Mouse (Mus musculus): ENCODE results near the gene Car15. TPM values are rescaled to one million over a fixed set of nuclear protein-coding genes. Genes with fewer than 3 reads are reported as not detected.

Car15 gene
- 1.1 and 1.9 TPM in 2 replicates for polyA plus RNA-seq (2014; fragmentation: Nextera tagmentation; extraction: Ambion mirVana)

GRCm38 (mm10) chr16:17838051-17838450, at the start of gene Car15:
Car15 (minus strand) TSS chr16:17838364.
- H3K27me3 ChIP-seq (replicated peaks; ENCODE audit: control insufficient read depth, insufficient read depth, low read length) = peaks cover 46% of the 10 kb centered on the region
- H3K9ac ChIP-seq (ENCODE audit: low read depth, low read length) = no peak within 1 kb of the TSS
- no peak for ATAC-seq (replicated peaks; ENCODE audit: low FRiP score)
- H3K36me3 ChIP-seq (ENCODE audit: control insufficient read depth, insufficient read depth, low read length) = peaks cover 13% of the 10 kb centered on the region
- H3K27ac ChIP-seq (ENCODE audit: low read depth, low read length) = no peak within 1 kb of the TSS
- no peak for DNase-seq (ENCODE audit: low spot score)
- H3K4me2 ChIP-seq = no peak within 1 kb of the TSS
- H3K9me3 ChIP-seq (ENCODE audit: control insufficient read depth, low read length) = no peaks in the 10 kb centered on the region
- WGBS = 78% methylated on average over 6 of the region's 6 CpGs
- no peak within 1 kb of the TSS for H3K4me3 ChIP-seq (ENCODE audit: low read depth, low read length)
- peaks cover 2% of the 10 kb centered on the region; the same call in 1 of the 2 replicates for H3K4me1 ChIP-seq (replicated peaks; ENCODE audit: control insufficient read depth, insufficient read depth, low read length)

- Histone ChIP-seq H3K9ac (ENCODE audit: low read depth, low read length) (no peak overlapping the region), H3K36me3 (ENCODE audit: control insufficient read depth, insufficient read depth, low read length) (peaks cover 5% of the 10 kb centered on the region; the same call in 1 of the 2 replicates), H3K4me2 (no peak overlapping the region), H3K27ac (ENCODE audit: low read depth, low read length) (no peak overlapping the region), H3K4me1 (replicated peaks; ENCODE audit: control insufficient read depth, insufficient read depth, low read length) (0 out of 2 replicates have a peak, but pooled peaks cover 3% of the 10 kb centered on the region), H3K4me3 (ENCODE audit: low read depth, low read length) (no peak overlapping the region), H3K9me3 (ENCODE audit: control insufficient read depth, low read length) (no peaks in the 10 kb centered on the region), H3K27me3 (replicated peaks; ENCODE audit: control insufficient read depth, insufficient read depth, low read length) (no peaks in the 10 kb centered on the region)
- WGBS = 72% methylated on average over 6 of the region's 6 CpGs
- ATAC-seq (replicated peaks; ENCODE audit: low FRiP score) (no peak), DNase-seq (ENCODE audit: low spot score) (no peak)
These were observed 46.0 kb upstream of the Car15 start for GRCm38 (mm10) chr16:17884116-17884515.

- ATAC-seq (replicated peaks; ENCODE audit: low FRiP score) = no peak
These were observed 44.0 kb upstream of the Car15 start for GRCm38 (mm10) chr16:17882196-17882595.

GRCm38 (mm10) chr16:17879571-17879970, 41.4 kb upstream of the Car15 start:
- DNase-seq (ENCODE audit: low spot score) (no peak), ATAC-seq (replicated peaks; ENCODE audit: low FRiP score) (no peak)
- Histone ChIP-seq H3K9ac (ENCODE audit: low read depth, low read length) (no peak overlapping the region), H3K9me3 (ENCODE audit: control insufficient read depth, low read length) (no peaks in the 10 kb centered on the region), H3K4me2 (no peak overlapping the region), H3K27me3 (replicated peaks; ENCODE audit: control insufficient read depth, insufficient read depth, low read length) (no peaks in the 10 kb centered on the region), H3K4me3 (ENCODE audit: low read depth, low read length) (no peak overlapping the region), H3K27ac (ENCODE audit: low read depth, low read length) (no peak overlapping the region), H3K36me3 (ENCODE audit: control insufficient read depth, insufficient read depth, low read length) (peaks cover 5% of the 10 kb centered on the region; the same call in 1 of the 2 replicates), H3K4me1 (replicated peaks; ENCODE audit: control insufficient read depth, insufficient read depth, low read length) (0 out of 2 replicates have a peak, but pooled peaks cover 3% of the 10 kb centered on the region)
- 86% methylated on average over 4 of the region's 4 CpGs for WGBS

More at GRCm38 (mm10) chr16:17882196-17882595, 44.0 kb upstream of the Car15 start:
- no peak overlapping the region for H3K9ac ChIP-seq (ENCODE audit: low read depth, low read length)
- DNase-seq (ENCODE audit: low spot score) = no peak
- H3K27me3 ChIP-seq (replicated peaks; ENCODE audit: control insufficient read depth, insufficient read depth, low read length) = no peaks in the 10 kb centered on the region
- H3K36me3 ChIP-seq (ENCODE audit: control insufficient read depth, insufficient read depth, low read length) = peaks cover 5% of the 10 kb centered on the region; the same call in 1 of the 2 replicates
- H3K4me2 ChIP-seq = no peak overlapping the region
- H3K4me3 ChIP-seq (ENCODE audit: low read depth, low read length) = no peak overlapping the region
- H3K9me3 ChIP-seq (ENCODE audit: control insufficient read depth, low read length) = no peaks in the 10 kb centered on the region
- H3K27ac ChIP-seq (ENCODE audit: low read depth, low read length) = no peak overlapping the region
- H3K4me1 ChIP-seq (replicated peaks; ENCODE audit: control insufficient read depth, insufficient read depth, low read length) = 0 out of 2 replicates have a peak, but pooled peaks cover 3% of the 10 kb centered on the region

- Histone ChIP-seq H3K27me3 (replicated peaks; ENCODE audit: control insufficient read depth, insufficient read depth, low read length) (no peaks in the 10 kb centered on the region), H3K4me3 (ENCODE audit: low read depth, low read length) (no peak overlapping the region), H3K9me3 (ENCODE audit: control insufficient read depth, low read length) (no peaks in the 10 kb centered on the region), H3K4me2 (no peak overlapping the region), H3K9ac (ENCODE audit: low read depth, low read length) (no peak overlapping the region), H3K27ac (ENCODE audit: low read depth, low read length) (no peak overlapping the region), H3K36me3 (ENCODE audit: control insufficient read depth, insufficient read depth, low read length) (no peaks in the 10 kb centered on the region; the same call in 1 of the 2 replicates), H3K4me1 (replicated peaks; ENCODE audit: control insufficient read depth, insufficient read depth, low read length) (peaks cover 25% of the 10 kb centered on the region)
- 85% methylated on average over 1 of the region's 1 CpGs for WGBS
- no peak for ATAC-seq (replicated peaks; ENCODE audit: low FRiP score)
- no peak for DNase-seq (ENCODE audit: low spot score)
These were observed 37.9 kb upstream of the Car15 start for GRCm38 (mm10) chr16:17876096-17876495.

- no peak for DNase-seq (ENCODE audit: low spot score)
- WGBS = 74% methylated on average over 4 of the region's 4 CpGs
- H3K36me3 ChIP-seq (ENCODE audit: control insufficient read depth, insufficient read depth, low read length) = peaks cover 2% of the 10 kb centered on the region; the same call in 1 of the 2 replicates
- H3K27ac ChIP-seq (ENCODE audit: low read depth, low read length) = no peak overlapping the region
- no peak overlapping the region for H3K4me3 ChIP-seq (ENCODE audit: low read depth, low read length)
- H3K4me1 ChIP-seq (replicated peaks; ENCODE audit: control insufficient read depth, insufficient read depth, low read length) = peaks cover 30% of the 10 kb centered on the region
- H3K9ac ChIP-seq (ENCODE audit: low read depth, low read length) = 0 out of 2 replicates have a peak overlapping the region, but pooled peaks have one; percentile 16
- H3K27me3 ChIP-seq (replicated peaks; ENCODE audit: control insufficient read depth, insufficient read depth, low read length) = no peaks in the 10 kb centered on the region
- no peaks in the 10 kb centered on the region for H3K9me3 ChIP-seq (ENCODE audit: control insufficient read depth, low read length)
- ATAC-seq (replicated peaks; ENCODE audit: low FRiP score) = no peak
- no peak overlapping the region for H3K4me2 ChIP-seq
These were observed 37.0 kb upstream of the Car15 start for GRCm38 (mm10) chr16:17875174-17875573.

- WGBS = 42% methylated on average over 4 of the region's 4 CpGs
- Histone ChIP-seq H3K4me3 (ENCODE audit: low read depth, low read length) (no peak overlapping the region), H3K9me3 (ENCODE audit: control insufficient read depth, low read length) (no peaks in the 10 kb centered on the region), H3K4me1 (replicated peaks; ENCODE audit: control insufficient read depth, insufficient read depth, low read length) (peaks cover 30% of the 10 kb centered on the region), H3K36me3 (ENCODE audit: control insufficient read depth, insufficient read depth, low read length) (peaks cover 2% of the 10 kb centered on the region; the same call in 1 of the 2 replicates), H3K27ac (ENCODE audit: low read depth, low read length) (no peak overlapping the region), H3K27me3 (replicated peaks; ENCODE audit: control insufficient read depth, insufficient read depth, low read length) (no peaks in the 10 kb centered on the region), H3K4me2 (0 out of 2 replicates have a peak overlapping the region, but pooled peaks have one; percentile 1), H3K9ac (ENCODE audit: low read depth, low read length) (no peak overlapping the region)
- ATAC-seq (replicated peaks; ENCODE audit: low FRiP score) (peak; percentile 68), DNase-seq (ENCODE audit: low spot score) (no peak)
These were observed 34.8 kb upstream of the Car15 start for GRCm38 (mm10) chr16:17872995-17873394.

GRCm38 (mm10) chr16:17871248-17871647, 33.1 kb upstream of the Car15 start:
- Histone ChIP-seq H3K27ac (ENCODE audit: low read depth, low read length) (no peak overlapping the region), H3K9ac (ENCODE audit: low read depth, low read length) (no peak overlapping the region), H3K4me1 (replicated peaks; ENCODE audit: control insufficient read depth, insufficient read depth, low read length) (peaks cover 30% of the 10 kb centered on the region), H3K4me2 (no peak overlapping the region), H3K9me3 (ENCODE audit: control insufficient read depth, low read length) (no peaks in the 10 kb centered on the region), H3K27me3 (replicated peaks; ENCODE audit: control insufficient read depth, insufficient read depth, low read length) (no peaks in the 10 kb centered on the region), H3K36me3 (ENCODE audit: control insufficient read depth, insufficient read depth, low read length) (peaks cover 2% of the 10 kb centered on the region; the same call in 1 of the 2 replicates), H3K4me3 (ENCODE audit: low read depth, low read length) (no peak overlapping the region)
- ATAC-seq (replicated peaks; ENCODE audit: low FRiP score) (peak; percentile 71), DNase-seq (ENCODE audit: low spot score) (no peak)
- WGBS = 46% methylated on average over 5 of the region's 5 CpGs

GRCm38 (mm10) chr16:17865770-17866169, 27.6 kb upstream of the Car15 start:
- H3K9ac ChIP-seq (ENCODE audit: low read depth, low read length) = no peak overlapping the region
- peaks cover 7% of the 10 kb centered on the region; the same call in 1 of the 2 replicates for H3K36me3 ChIP-seq (ENCODE audit: control insufficient read depth, insufficient read depth, low read length)
- DNase-seq (ENCODE audit: low spot score) (no peak), ATAC-seq (replicated peaks; ENCODE audit: low FRiP score) (no peak)
- H3K4me1 ChIP-seq (replicated peaks; ENCODE audit: control insufficient read depth, insufficient read depth, low read length) = peaks cover 2% of the 10 kb centered on the region; the same call in 1 of the 2 replicates
- no peak overlapping the region for H3K4me3 ChIP-seq (ENCODE audit: low read depth, low read length)
- WGBS = 76% methylated on average over 6 of the region's 6 CpGs
- no peaks in the 10 kb centered on the region for H3K27me3 ChIP-seq (replicated peaks; ENCODE audit: control insufficient read depth, insufficient read depth, low read length)
- H3K27ac ChIP-seq (ENCODE audit: low read depth, low read length) = no peak overlapping the region
- no peaks in the 10 kb centered on the region for H3K9me3 ChIP-seq (ENCODE audit: control insufficient read depth, low read length)
- H3K4me2 ChIP-seq = no peak overlapping the region
